Mouse (Mus musculus) thymus, postnatal 10 days (tissue): Measurements from ENCODE around the gene Gm4952.

Source experiments
- DNase-seq, 2 experiments: peaks; one replicate each; pipeline ENCODE4 v3.0.0; 2021; ENCODE audit warnings: low spot score in 2 of 2

The Gm4952 gene

DNA sequence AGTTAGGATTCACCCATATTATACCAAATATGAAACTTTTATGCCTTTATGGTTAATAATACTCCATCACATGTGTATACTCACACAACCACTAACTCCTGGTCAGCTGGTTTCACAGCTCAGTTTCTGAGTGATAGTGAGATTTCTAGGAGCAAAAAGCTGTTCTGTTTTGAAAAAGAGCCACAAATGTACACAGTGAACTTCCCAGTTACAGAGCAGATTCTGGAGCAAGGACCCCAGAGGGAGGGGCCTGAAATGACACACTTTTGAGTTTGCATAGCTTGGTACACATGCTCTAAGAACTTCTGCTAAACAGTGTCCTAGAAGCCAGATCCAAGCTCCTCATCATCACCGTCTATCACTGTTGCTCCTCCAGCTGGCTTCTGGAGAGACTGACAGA lies at the start of gene Gm4952:
Gm4952 (plus strand) TSS at position 301 of the 400 bp plus-strand sequence.
- no peak for DNase-seq

DNA sequence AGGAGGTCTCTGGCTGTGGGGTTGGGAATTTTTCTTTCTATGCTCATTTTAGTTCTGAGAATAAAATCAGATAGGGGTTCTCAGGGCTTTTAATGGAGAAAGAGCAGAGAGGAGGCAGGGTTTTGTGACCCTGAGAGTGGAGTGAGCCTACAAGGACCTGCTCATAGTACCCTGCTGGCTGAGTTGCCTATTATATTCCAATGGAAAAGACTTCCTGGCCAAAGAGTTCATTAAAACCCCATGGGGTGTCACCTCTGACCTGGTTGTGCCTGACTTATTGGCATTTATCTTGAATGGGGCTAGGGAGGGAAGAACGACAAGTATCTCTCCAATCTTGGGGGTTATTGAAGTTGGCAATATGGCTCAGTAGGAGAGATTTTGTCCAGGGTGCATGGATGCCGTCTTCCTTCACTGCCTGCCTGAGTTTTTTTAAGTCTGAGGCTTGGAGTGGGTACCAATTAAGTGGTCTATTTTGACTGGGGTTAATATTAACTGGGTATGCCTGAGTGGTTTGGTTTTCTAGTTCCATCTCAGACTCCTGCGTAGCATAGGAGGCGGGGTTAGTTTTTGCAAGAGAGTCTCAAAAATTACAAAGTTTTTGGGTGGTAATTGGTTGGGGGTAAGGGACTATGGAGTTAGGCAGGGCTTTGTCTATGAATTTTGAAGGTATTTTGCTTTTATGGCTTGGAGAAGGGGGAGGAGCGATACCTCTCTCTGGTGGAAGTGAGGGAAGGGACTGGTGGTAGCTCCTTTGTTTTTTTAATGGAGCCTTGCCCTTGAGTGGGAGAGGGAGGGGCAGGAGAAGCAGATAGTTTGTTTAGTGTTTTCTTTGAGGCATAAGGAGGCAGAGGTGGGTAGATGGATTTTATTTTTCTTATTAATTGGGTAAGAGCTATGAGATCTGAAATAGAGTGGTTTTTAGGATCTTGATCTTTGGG lies 49.5 kb upstream of the Gm4952 start:
- no peak for DNase-seq

DNA sequence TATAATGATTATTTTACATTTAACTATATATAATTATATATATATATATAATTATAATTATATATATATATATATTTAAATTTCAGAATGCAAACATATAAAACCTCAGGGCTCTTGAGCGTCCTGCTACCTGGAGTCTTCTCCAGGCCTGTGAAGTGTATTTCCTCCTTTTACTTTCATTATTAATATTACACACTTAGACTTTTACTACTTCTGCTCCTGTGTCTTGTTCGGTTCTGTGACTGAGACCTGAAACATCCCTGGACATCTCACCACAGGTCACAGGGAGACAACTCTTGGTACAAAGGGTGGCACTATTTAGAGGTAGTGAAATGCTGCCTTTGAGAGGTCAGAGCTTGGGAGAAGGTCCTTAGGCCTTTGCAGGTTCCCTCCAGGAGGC lies 43.5 kb upstream of the Gm4952 start:
- DNase-seq, result no peak

DNA sequence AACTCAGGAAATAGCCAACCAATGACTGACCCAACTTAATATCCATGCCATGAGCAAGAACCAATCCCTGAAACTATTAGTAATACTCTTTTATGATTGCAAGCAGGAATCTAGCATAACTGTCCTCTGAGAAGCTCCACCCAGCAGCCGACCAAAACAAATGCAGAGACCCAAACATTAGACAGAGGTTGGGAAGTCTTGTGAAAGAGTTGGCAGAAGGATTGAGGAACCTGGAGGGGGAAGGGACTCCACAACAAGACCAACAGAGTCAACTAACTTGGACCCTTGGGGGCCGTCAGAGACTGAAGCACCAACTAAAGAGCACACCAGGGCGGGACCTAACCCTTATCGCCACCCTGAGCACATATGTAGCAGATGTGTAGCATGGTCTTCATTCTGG lies 41.6 kb upstream of the Gm4952 start:
- no peak for DNase-seq

DNA sequence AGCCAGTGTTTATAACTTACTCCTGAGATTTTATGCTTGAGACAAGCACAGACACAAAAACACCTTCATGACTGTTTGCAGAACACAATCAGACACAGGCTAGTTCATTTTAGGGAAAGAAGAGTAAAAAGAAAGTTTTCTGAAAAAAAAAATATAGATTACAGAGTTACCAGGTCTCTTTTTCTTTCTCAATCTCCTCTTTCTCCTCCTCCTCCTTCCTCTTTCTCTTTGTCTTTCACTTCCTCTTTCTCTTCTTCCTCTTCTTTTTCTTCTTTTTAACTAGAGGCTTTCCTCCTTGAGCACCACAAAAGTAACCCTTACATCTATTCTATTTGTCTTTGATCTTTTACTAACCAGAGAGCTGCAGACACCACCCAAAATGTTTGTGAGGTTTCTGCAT lies 35.6 kb upstream of the Gm4952 start:
- no peak for DNase-seq

- no peak for DNase-seq
Measured at GRCm38 (mm10) chr19:12567011-12567410, 32.8 kb upstream of the Gm4952 start.

DNA sequence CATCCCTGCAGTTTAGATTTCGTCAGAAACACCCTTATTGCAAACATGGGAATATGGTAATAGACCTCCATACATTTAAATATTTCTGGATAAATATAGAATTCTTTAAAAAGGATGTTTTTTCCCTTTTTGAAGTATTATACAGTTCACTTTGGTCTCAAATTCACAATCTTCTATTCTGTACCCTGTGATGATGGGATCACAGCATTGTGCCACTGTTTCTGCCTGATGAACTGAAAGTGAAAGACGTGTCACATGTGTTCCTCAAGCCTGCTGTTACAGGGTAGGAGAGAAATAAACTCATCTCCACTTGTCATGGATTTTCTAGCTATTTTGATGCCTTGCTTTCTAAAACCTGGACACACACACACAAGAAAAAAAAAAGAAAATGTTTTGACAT lies 28.9 kb upstream of the Gm4952 start:
- no peak for DNase-seq

GRCm38 (mm10) chr19:12571687-12572086 lies 28.1 kb upstream of the Gm4952 start:
- DNase-seq, result no peak

- DNase-seq, result no peak
Measured at GRCm38 (mm10) chr19:12572614-12573265, 27.0 kb upstream of the Gm4952 start.

DNA sequence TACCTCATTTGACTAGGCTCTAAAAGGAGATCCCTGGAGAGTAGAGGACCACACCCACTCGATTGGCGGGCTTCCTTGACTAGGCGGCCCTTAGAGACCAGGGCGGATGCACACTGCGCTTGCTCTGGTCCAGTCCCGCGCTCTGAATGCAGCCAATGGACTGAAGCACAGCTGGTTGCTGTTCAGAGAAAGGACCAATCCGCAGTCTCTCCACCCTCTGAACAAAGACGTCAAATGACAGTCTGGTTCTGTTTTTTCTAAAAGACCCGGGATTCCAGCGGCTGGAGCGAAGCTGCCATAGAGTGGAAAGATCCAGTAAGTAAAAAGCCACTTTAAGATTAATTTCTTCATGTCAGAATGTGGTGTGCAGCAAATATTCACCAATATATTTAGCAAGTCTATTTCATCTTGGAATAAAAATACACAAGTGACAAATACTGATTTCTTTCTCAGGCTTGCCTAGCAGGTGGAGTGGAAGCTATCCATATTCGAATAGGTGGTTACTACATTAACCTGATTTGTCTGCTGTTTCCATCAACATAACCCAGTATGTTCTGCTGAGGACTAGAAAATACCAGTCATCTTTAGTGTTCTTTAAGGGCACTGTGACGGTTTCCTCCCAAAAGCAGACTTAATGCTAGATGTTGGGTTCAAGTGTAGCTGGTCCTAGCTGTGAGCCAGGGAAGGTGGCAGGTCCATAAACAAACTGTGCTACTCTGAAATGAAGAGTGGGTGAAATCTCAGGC lies 26.3 kb upstream of the Gm4952 start:
- DNase-seq, result peak; percentile 59 to 61

- DNase-seq, result no peak
Measured at GRCm38 (mm10) chr19:12574012-12574407, 25.8 kb upstream of the Gm4952 start.

DNA sequence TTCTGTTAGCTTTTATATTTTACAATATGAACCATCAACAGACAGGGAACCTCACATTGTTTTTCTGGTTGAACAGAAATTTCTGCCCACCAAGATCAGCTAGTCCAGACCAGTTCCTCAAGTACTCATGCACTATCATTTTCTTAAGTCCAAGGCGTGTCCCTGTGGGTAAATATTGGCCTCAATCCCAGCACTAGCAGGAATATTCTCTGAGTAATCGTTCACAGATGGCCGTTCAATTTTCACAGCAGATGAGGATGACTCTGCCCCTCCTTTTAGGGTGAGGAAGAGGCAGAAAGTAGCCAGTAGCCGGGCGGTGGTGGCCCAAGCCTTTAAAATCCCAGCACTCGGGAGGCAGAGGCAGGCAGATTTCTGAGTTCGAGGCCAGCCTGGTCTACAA lies 24.7 kb upstream of the Gm4952 start:
- no peak for DNase-seq

GRCm38 (mm10) chr19:12575514-12575913 lies 24.3 kb upstream of the Gm4952 start:
- DNase-seq, result no peak

GRCm38 (mm10) chr19:12576639-12577038 lies 23.1 kb upstream of the Gm4952 start:
- DNase-seq, result no peak

DNA sequence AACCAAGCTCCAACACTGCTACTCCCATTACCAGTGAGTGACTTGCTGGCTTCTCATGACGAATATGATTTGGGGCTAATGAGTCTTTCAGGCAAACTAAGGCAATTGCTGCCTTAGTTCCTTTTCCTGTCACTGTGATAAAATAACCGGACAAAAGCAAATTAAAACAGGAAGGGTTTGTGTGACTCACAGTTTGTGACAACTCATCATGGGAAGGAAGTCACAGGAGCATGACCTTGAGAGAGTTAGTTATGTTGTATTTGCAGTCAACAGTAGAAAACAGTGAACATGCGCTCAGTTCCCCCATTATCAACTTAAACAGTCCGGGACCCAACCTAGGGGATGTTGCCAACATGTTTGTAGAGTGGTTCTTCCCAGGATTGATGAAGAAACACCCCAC lies 14.5 kb upstream of the Gm4952 start:
- no peak for DNase-seq

- DNase-seq, result peak; percentile 60 to 76
Measured at GRCm38 (mm10) chr19:12591908-12592307, 7.9 kb upstream of the Gm4952 start.

DNA sequence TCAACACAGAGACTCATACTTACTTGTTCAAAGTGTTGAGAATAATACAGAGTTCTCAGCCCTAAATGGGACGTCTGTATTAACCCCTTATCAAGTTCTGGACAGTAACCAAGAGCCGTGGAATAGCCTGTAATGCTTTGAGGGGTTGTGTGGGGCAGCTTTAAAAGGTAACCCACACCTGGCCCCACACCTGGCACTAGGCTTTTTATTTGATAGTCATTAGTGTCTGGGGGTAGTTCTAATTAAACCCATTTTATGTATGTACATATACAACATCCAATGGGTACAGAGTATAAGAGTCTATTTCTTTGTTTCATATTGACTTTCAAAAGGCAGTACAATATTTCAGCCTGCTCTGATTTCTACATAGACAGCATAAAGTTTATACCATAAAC lies 4.6 kb upstream of the Gm4952 start:
- no peak for DNase-seq

DNA sequence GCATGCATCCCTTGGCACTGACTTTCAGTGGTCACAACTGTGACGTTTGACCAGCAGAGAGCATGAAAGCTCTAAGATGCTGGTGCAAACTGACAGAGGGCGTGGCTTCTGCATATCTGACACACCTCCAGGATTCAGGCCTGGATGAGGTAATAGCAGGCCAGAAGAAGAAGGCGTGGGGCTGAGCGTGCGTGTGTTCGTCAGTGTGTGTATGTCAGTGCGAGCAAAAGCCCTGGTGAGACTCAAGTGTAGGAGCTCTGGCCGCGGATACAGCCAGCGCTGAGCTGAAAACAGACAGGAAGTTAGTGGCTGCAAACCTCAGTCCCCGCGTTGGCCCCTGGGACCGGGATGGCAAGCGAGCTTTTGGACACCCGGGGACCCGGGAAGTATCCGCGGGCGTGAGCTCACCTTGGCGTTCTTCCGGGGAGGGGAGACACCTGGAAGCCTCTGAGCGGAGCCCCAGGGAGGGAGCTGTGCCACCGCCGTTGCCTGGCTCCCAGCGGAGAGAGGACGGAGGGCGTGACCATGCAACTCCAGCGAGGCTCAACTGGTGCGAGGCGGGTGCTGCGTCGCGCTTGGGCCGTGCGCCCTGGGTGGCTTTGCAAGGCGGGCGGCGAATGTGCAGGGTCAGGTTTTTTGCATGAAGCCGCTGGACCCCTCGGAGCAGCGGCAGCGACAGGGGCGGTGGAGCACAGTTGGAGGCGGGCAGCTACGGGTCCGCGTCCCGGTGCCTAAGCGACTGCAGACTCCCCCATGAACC lies 4.1 kb upstream of the Gm4952 start:
- DNase-seq, result peak in 1 of 2 experiments; percentile 23

DNA sequence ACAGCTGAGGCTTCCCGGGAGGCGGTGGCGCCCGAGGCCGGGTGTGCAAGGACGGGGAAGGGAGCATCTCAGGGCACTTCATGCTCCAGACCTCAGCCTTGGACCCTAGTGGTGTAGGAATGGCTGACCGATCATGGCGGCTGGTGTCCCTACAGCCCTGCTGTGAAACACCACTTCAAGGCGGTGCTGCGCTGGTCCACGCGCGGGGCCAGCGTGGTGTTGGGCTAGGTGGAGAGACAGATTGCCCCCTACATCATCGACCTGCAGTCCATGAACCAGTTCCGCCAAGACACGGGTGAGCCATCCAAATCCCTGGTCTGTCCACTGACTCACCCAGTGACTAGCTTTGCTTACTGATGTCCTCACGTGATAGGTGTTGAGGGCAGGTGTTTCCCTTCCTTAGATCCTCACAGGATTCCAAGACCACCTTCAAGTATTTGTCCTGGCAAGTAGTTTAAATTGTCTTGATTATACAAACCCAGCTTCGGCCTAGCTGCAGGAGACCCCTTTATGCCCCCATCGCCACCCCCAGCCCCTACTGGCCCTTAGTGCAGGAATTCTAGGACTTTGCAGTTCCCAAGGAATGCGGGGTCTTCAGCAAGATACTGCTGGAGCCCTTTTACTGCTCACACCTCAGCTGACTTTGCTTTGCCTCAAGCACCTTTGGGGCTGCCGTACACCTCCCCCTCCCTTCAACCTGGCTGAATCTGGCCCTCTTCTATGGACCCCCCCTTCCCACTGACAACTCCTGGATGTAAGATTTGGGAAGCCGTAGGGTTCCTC lies 3.3 kb upstream of the Gm4952 start:
- DNase-seq, result no peak

DNA sequence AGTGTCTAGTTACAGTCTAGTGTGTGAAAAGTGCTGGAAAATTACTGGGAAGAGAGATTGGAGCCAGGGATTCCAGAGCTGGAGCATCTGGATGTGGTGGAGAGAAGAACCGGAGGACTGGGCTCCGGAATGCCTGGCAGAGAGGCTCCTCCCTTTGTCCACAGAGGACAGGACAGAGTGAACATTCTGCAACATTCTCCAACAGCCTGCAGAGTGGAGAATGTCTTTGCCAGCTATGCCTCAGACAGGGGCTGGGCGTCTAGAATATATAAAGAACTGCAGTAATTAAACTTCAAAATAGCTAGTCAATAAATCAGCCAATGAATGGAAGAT lies 2.7 kb upstream of the Gm4952 start:
- no peak for DNase-seq

DNA sequence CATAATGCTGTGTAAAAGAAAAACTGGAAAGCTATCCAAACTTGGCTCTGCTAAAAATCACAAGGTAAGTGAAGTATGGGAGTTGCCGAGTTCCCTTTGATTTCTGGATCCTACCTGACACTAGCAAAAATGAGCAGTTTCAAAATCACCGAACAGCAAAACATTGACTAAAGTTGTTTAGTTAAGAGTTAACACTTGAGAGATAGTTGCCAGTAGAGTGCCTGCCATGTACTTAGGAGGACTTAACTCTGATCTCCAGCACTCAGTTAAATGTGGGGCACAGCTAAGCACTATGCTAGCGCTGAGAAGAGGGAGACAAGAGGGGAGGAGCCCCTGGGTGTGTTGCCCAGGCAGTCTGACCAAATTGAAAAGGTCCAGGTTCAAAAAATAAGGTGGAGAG lies 1.1 kb upstream of the Gm4952 start:
- no peak for DNase-seq
